8 mouse cellular contexts compared by ENCODE assay signal in genomic region chr4:150854839-150855246, GRCm38 (mm10). TPM values are rescaled to one million over a fixed set of nuclear protein-coding genes. Genes with fewer than 3 reads are reported as not detected.
A peak's percentile ranks its signal among the peaks of the same experiment; 100 is the strongest.
DNase-seq lines count a peak whose midpoint lies in the region; ATAC-seq lines count a peak whose summit lies in the region.

No protein-coding gene starts in this region.

- H3K27me3 ChIP-seq in forebrain, embryonic 16.5 days (replicated peaks; ENCODE audit: control insufficient read depth, insufficient read depth, low read length) = 0 out of 2 replicates have a peak, but pooled peaks cover 3% of the 10 kb centered on the region
- H3K27me3 ChIP-seq in neural tube, embryonic 15.5 days (replicated peaks) = no peaks in the 10 kb centered on the region

- intact Hi-C loops in heart, postnatal 36 days (cut with DNase I) = loop anchor here (2.0 to 5.0 kb wide), 4 partner anchors 44 to 163 kb away; no protein-coding TSS in a partner anchor

- peak; percentile 92 for ATAC-seq in cerebellum, adult (ENCODE audit: insufficient number of reproducible peaks, low FRiP score, low TSS enrichment)
- peak; percentile 98 for ATAC-seq in forebrain, embryonic 16.5 days
- peak; percentile 97 for ATAC-seq in neural tube, embryonic 15.5 days (ENCODE audit: low FRiP score)

- no peaks in the 10 kb centered on the region for H3K9me3 ChIP-seq in forebrain, embryonic 16.5 days (ENCODE audit: control insufficient read depth, low read length)
- H3K9me3 ChIP-seq in neural tube, embryonic 15.5 days (replicated peaks) = no peaks in the 10 kb centered on the region

- H3K27ac ChIP-seq in forebrain, embryonic 16.5 days (ENCODE audit: low read length) = peak overlapping the region; percentile 97
- peak overlapping the region; percentile 98 for H3K27ac ChIP-seq in neural tube, embryonic 15.5 days (replicated peaks)

- peak; percentile 95 for DNase-seq in ES-CJ7 (ENCODE audit: low read depth, low spot score)
- peak; percentile 97 for DNase-seq in heart, postnatal 36 days
- DNase-seq in layer of hippocampus, adult 18-20 months (ENCODE audit: low spot score in 2 of 2) = peak; percentile 94 to 96
- peak; percentile 94 to 96 for DNase-seq in lung, adult 18-20 months
- peak; percentile 99 for DNase-seq in testis, postnatal 10 days (ENCODE audit: low spot score)

- H3K4me2 ChIP-seq in forebrain, embryonic 16.5 days (ENCODE audit: low read length) = peak overlapping the region; percentile 84
- peak overlapping the region; percentile 77 for H3K4me2 ChIP-seq in neural tube, embryonic 15.5 days

- peak overlapping the region; percentile 84 for H3K4me3 ChIP-seq in forebrain, embryonic 16.5 days (replicated peaks; ENCODE audit: low read length)
- peak overlapping the region; percentile 89 for H3K4me3 ChIP-seq in neural tube, embryonic 15.5 days (replicated peaks)

- no peaks in the 10 kb centered on the region for H3K36me3 ChIP-seq in forebrain, embryonic 16.5 days (ENCODE audit: control insufficient read depth, insufficient read depth)
- no peaks in the 10 kb centered on the region for H3K36me3 ChIP-seq in neural tube, embryonic 15.5 days

- H3K9ac ChIP-seq in forebrain, embryonic 16.5 days (replicated peaks; ENCODE audit: low read depth, low read length) = peak overlapping the region; percentile 95
- peak overlapping the region; percentile 94 for H3K9ac ChIP-seq in neural tube, embryonic 15.5 days (replicated peaks)

- under 1% methylated on average over 59 of the region's 59 CpGs for WGBS in forebrain, embryonic 16.5 days
- under 1% methylated on average over 58 of the region's 59 CpGs for WGBS in neural tube, embryonic 15.5 days

- peaks cover 9% of the 10 kb centered on the region for H3K4me1 ChIP-seq in forebrain, embryonic 16.5 days (replicated peaks; ENCODE audit: control insufficient read depth, insufficient read depth, low read length)
- peaks cover 22% of the 10 kb centered on the region for H3K4me1 ChIP-seq in neural tube, embryonic 15.5 days

RNA-seq across cellular contexts. Expression of gene Errfi1, which starts 1.1 kb away (rescaled TPM):
- polyA plus RNA-seq in forebrain, embryonic 16.5 days (2015; fragmentation: Nextera tagmentation; extraction: Ambion mirVana) = 16.3 and 16.6 TPM in 2 replicates
- total RNA-seq in heart, postnatal 36 days (2021) = 10 to 100 TPM; 13.7 to 19.6 TPM
- 10 to 100 TPM; 45.7 to 60.5 TPM for total RNA-seq in layer of hippocampus, adult 18-20 months (2021)
- polyA plus RNA-seq in neural tube, embryonic 15.5 days (2015; fragmentation: Nextera tagmentation; extraction: Ambion mirVana) = 51.8 and 57.4 TPM in 2 replicates

RNA-seq across cellular contexts. Expression of gene Park7, which starts 59.4 kb away (rescaled TPM):
- 357 and 370 TPM in 2 replicates for polyA plus RNA-seq in forebrain, embryonic 16.5 days (2015; fragmentation: Nextera tagmentation; extraction: Ambion mirVana)
- 100 to 1,000 TPM; 247 to 253 TPM for total RNA-seq in heart, postnatal 36 days (2021)
- 100 to 1,000 TPM; 241 to 256 TPM for total RNA-seq in layer of hippocampus, adult 18-20 months (2021)
- 384 and 410 TPM in 2 replicates for polyA plus RNA-seq in neural tube, embryonic 15.5 days (2015; fragmentation: Nextera tagmentation; extraction: Ambion mirVana)

RNA-seq across cellular contexts. Expression of gene Tnfrsf9, which starts 59.5 kb away (rescaled TPM):
- polyA plus RNA-seq in forebrain, embryonic 16.5 days (2015; fragmentation: Nextera tagmentation; extraction: Ambion mirVana) = 0.34 and 0.35 TPM in 2 replicates
- total RNA-seq in heart, postnatal 36 days (2021) = under 1 TPM in 1 of 2 experiments, not detected in 1; 0.25 TPM
- under 1 TPM; 0.82 to 0.89 TPM for total RNA-seq in layer of hippocampus, adult 18-20 months (2021)
- 0.44 and 2.8 TPM in 2 replicates for polyA plus RNA-seq in neural tube, embryonic 15.5 days (2015; fragmentation: Nextera tagmentation; extraction: Ambion mirVana)

Comparison
In these comparisons a context has a peak if more than half of its experiments do, and no peak if none do; other contexts are left out.
1. Peak in every context shown above with its lines: DNase-seq, ATAC-seq, H3K4me3 ChIP-seq and H3K27ac ChIP-seq.